Mouse (Mus musculus) mouse trophoblast stem cell (cell line): ENCODE results near the gene Zfp738.
"Not testable (repeated sequence)": the region's sequence is repeated elsewhere in the genome, so short reads cannot be mapped to it uniquely, and the experiment has no call there.

Experiments
- in situ Hi-C, 2 experiments: fragments of 300-500 bp; cut with MseI, MboI; formaldehyde crosslinking; loops; 2 replicates in 1 of 2; 3 replicates in 1 of 2; pipeline ENCODE4 v1.15.1; 2025

Gene Zfp738

DNA sequence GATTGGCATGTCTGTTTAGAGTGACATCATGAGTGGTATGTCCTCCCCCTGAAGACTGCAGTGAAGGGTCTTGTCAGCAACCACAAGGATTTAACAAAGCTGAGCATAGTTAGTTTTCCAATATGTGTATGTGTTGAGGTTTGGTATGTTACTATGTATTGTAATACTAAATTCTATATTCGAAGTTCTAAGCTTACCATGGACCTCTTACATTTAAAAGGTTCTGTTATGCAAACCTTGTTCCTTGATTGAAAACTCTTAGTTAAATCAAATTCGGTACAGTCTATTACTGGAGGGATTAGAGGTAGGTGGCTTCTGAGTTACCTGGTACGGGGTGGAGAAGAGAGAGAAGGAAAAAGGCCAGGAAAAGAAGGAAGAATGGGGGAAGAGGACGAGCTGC, at the start of gene Zfp738:
Gene Zfp738 (minus strand): TSS at position 101 of the 400 bp plus-strand sequence.
- in situ Hi-C loops, result no loop called here

DNA sequence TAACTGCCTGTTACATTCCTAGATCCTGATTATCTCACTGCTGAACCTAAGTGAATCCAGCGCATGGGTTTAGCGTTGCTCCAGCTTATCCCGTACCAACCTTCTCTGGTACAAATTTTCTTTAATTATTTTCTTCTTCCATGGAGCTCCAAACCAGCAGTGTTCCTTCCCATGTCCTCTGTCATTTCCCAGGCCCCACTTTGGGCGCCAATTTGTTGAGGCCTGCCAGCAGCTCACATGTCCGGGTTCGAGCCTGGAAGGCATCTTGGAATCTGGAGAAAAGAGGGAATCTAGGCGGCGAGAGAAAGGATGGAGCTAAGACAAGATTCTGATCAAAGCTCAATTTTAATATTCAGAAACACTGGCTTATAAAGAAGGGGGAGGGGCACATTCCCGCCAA, 47.5 kb upstream of the Zfp738 start:
- in situ Hi-C loops, result not testable (repeated sequence)

- in situ Hi-C loops, result not testable (repeated sequence)
Measured at GRCm38 (mm10) chr13:67729441-67729840, 42.6 kb upstream of the Zfp738 start.

- in situ Hi-C loops, result no loop called here
Measured at GRCm38 (mm10) chr13:67728641-67729318, 41.9 kb upstream of the Zfp738 start, which contains the start of gene Zfp65. Zfp65 (minus strand) TSS chr13:67729173.

- in situ Hi-C loops, result no loop called here
Measured at GRCm38 (mm10) chr13:67728106-67728505, 41.2 kb upstream of the Zfp738 start.

- in situ Hi-C loops, result not testable (repeated sequence)
Measured at GRCm38 (mm10) chr13:67725331-67725730, 38.5 kb upstream of the Zfp738 start.

DNA sequence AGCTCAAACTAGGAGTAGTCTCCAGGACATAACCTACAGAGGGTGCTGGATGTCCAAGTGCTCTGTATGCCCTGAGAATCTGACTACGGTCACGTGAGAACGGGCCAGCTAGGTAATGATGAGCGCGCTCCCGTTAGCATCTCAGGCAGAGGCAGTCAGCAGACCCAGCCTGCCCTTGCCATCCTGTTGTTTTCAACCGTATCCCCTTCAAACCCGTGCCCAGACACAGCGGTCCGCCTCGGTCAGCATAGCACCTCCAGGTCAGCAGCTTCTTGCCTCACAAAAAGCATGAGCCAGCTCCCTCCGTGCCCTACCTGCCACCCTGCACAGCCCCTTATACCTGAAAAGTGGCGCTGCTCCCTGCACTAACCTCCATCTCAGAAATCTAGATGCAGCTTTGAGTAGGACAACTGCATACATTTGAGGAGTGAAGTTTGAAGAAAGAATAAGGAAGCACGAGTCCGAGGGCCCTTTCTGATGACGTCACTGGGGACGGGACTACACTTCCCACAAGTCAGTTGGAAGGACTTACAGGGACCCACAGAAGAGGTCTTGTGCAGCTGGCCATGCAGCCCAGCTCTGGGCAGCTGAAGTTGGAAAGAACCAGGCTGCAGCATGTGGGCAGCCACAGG, 37.1 kb upstream of the Zfp738 start:
- in situ Hi-C loops, result no loop called here

DNA sequence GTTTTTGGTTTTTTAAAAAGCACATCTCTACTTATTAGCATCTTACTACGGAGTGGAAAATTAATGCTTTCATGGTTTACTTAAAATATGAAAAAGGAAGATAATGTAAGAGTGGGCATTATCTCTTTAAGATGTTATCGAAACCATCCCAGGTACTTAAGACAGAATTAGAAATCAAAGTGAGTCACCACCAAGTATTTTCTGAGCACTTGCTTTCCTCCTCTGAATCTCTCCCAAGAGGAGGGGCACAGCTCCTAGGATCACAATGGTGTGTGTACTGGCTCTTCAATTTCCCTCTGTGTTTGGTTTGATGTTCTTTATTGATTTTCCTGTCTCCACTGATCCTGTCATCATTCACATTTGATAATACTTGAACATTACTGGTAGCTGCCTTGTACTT, 3.0 kb downstream of the Zfp738 start:
- in situ Hi-C loops, result not testable (repeated sequence)

DNA sequence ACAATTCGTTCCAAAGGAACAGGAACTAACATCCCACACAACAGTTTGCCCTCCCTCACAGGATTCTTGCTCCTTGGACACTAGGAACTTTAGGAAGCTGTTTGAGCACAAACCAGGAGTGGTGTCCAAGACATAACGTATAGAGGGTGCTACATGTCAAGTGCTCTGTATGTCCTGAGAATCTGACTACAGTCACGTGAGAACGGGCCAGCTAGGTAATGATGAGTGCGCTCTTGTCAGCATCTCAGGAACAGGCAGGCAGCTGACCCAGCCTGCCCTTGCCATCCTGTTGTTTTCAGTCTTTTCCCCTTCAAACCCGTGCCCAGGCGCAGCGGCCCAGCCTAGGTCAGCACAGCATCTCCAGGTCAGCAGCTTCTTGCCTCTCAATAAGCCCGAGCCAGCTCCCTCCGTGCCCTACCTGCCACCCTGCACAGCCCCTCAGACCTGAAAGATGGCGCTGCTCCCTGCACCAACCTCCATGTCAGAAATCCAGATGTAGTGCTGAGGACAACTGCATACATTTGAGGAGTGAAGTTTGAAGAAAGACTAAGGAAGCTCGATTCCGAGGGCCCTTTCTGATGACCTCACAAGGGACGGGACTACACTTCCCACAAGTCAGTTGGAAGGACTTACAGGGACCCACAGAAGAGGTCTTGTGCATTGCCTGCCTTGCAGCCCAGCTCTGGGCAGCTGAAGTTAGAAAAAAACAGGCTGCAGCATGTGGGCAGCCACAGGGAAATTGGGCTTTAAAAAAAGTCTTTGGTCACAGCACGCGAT, 3.7 kb downstream of the Zfp738 start:
- in situ Hi-C loops, result not testable (repeated sequence)

GRCm38 (mm10) chr13:67674902-67675301, 12.0 kb downstream of the Zfp738 start:
- in situ Hi-C loops, result loop anchor here (5.0 to 25.0 kb wide), 2 partner anchors 53 to 162 kb away; partner anchors contain the start of gene Gm10037 (in 1 of the 2)

GRCm38 (mm10) chr13:67652496-67652895, 34.4 kb downstream of the Zfp738 start:
- in situ Hi-C loops, result loop anchor here in 1 of 2 experiments (25.0 kb wide), 1 partner anchor 185 kb away; the partner anchor contains the start of gene Gm10037

- in situ Hi-C loops, result no loop called here
Measured at GRCm38 (mm10) chr13:67637294-67638007, 49.4 kb downstream of the Zfp738 start, which contains the start of the genes Gm49345 and Zfp729a. Gm49345 (minus strand) TSS chr13:67637769. Zfp729a (minus strand) TSS chr13:67637791.

DNA sequence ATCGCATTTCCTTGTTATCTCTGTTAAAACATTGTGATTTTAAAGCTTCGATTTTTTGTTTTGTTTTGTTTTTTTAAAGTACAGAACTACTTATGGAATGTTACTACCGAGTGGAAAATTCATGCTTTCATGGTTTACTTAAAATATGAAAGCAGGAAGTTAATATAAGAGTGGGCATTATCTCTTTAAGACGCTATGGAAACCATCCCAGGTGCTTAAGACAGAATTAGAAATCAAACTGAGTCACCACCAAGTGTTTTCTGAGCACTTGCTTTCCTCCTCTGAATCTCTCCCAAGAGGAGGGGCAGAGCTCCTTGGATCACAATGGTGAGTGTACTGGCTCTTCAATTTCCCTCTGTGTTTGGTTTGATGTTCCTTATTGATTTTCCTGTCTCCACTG, 76.8 kb downstream of the Zfp738 start:
- in situ Hi-C loops, result no loop called here

GRCm38 (mm10) chr13:67609066-67609876, 77.6 kb downstream of the Zfp738 start, which contains the start of gene Zfp729b:
Zfp729b (minus strand) TSS chr13:67609707.
- in situ Hi-C loops, result no loop called here
